Mouse (Mus musculus): ENCODE measurements around the gene Lamp2. TPM values are rescaled to one million over a fixed set of nuclear protein-coding genes. Genes with fewer than 3 reads are reported as not detected.

The Lamp2 gene
- total RNA-seq, 1 experiment: 33.1 TPM

DNA sequence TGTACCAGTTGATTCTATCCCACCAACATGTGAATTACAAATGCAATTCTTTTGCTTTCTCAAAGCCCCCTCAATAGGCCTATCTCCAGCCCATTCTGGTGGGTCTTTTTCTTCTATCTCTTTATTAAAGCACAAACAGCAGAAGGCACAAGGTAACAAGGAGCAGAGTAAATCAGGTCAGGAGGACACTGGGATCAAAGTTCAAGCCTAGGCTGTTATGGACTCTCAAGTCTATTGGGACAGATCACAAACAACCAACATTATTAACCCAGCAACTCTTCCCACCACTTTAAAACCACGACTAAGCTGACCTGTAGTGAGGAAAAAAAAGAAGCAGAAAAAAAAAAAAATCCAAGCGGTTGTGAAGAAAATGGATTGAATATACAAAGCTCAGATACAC, 1.4 kb downstream of the Lamp2 start:
- no peak for TF ChIP-seq ZNF384 (IDR thresholded peaks at IDR 0.05; ENCODE audit: low read depth, low read length)
- peaks cover 9% of the 10 kb centered on the region for H3K36me3 ChIP-seq (ENCODE audit: control insufficient read depth, insufficient read depth, low read length, poor library complexity, severe bottlenecking)
- in situ Hi-C loops (cut with MboI; ENCODE audit: low sequenced_read_pairs in 2 of 2, unreplicated experiment in 2 of 2): no loop called here
- no peaks in the 10 kb centered on the region for H3K9me3 ChIP-seq (ENCODE audit: control insufficient read depth, insufficient read depth, low read depth, low read length)
- H3K4me1 ChIP-seq (ENCODE audit: control insufficient read depth in 2 of 2, insufficient read depth in 2 of 2, low read length in 2 of 2, poor library complexity in 1 of 2): no peaks in the 10 kb centered on the region; a peak in 1 of 4 replicates
- H3K27ac ChIP-seq (ENCODE audit: insufficient read depth, low read depth, low read length, poor library complexity, severe bottlenecking): no peak overlapping the region
- peak overlapping the region; percentile 79 to 97 for H3K4me3 ChIP-seq (ENCODE audit: insufficient read depth in 1 of 2, low read depth in 1 of 2, low read length in 2 of 2, poor library complexity in 1 of 2, severe bottlenecking in 1 of 2)
- no peak overlapping the region for H3K9ac ChIP-seq (ENCODE audit: insufficient read depth, low read depth, low read length, poor library complexity, severe bottlenecking)
- DNase-seq (ENCODE audit: low read depth, low spot score): no peak

GRCm38 (mm10) chrX:38453924-38454323, 2.3 kb downstream of the Lamp2 start:
- no peak for DNase-seq (ENCODE audit: low read depth, low spot score)
- H3K4me1 ChIP-seq (ENCODE audit: control insufficient read depth in 2 of 2, insufficient read depth in 2 of 2, low read length in 2 of 2, poor library complexity in 1 of 2): no peaks in the 10 kb centered on the region; a peak in 1 of 4 replicates
- H3K27ac ChIP-seq (ENCODE audit: insufficient read depth, low read depth, low read length, poor library complexity, severe bottlenecking): no peak overlapping the region
- H3K36me3 ChIP-seq (ENCODE audit: control insufficient read depth, insufficient read depth, low read length, poor library complexity, severe bottlenecking): peaks cover 9% of the 10 kb centered on the region
- H3K9ac ChIP-seq (ENCODE audit: insufficient read depth, low read depth, low read length, poor library complexity, severe bottlenecking): no peak overlapping the region
- H3K4me3 ChIP-seq (ENCODE audit: insufficient read depth in 1 of 2, low read depth in 1 of 2, low read length in 2 of 2, poor library complexity in 1 of 2, severe bottlenecking in 1 of 2): no peak overlapping the region
- no peak for TF ChIP-seq ZNF384 (IDR thresholded peaks at IDR 0.05; ENCODE audit: low read depth, low read length)
- TF ChIP-seq CHD2 (IDR thresholded peaks at IDR 0.05; ENCODE audit: low read depth, low read length): no peak
- no peak for TF ChIP-seq ZC3H11A (IDR thresholded peaks at IDR 0.05; ENCODE audit: borderline replicate concordance, low read depth, low read length)
- TF ChIP-seq MAFK (IDR thresholded peaks at IDR 0.05; ENCODE audit: insufficient read depth, low read depth, low read length): no peak
- TF ChIP-seq HCFC1 (IDR thresholded peaks at IDR 0.05; ENCODE audit: borderline replicate concordance, insufficient read depth, low read length): no peak
- in situ Hi-C loops (cut with MboI; ENCODE audit: low sequenced_read_pairs in 2 of 2, unreplicated experiment in 2 of 2): no loop called here
- no peaks in the 10 kb centered on the region for H3K9me3 ChIP-seq (ENCODE audit: control insufficient read depth, insufficient read depth, low read depth, low read length)

GRCm38 (mm10) chrX:38450476-38450875, 5.8 kb downstream of the Lamp2 start:
- Histone ChIP-seq H3K4me1 (ENCODE audit: control insufficient read depth in 2 of 2, insufficient read depth in 2 of 2, low read length in 2 of 2, poor library complexity in 1 of 2) (no peaks in the 10 kb centered on the region; a peak in 1 of 4 replicates), H3K27ac (ENCODE audit: insufficient read depth, low read depth, low read length, poor library complexity, severe bottlenecking) (no peak overlapping the region), H3K36me3 (ENCODE audit: control insufficient read depth, insufficient read depth, low read length, poor library complexity, severe bottlenecking) (peaks cover 9% of the 10 kb centered on the region), H3K4me3 (ENCODE audit: insufficient read depth in 1 of 2, low read depth in 1 of 2, low read length in 2 of 2, poor library complexity in 1 of 2, severe bottlenecking in 1 of 2) (no peak overlapping the region), H3K9me3 (ENCODE audit: control insufficient read depth, insufficient read depth, low read depth, low read length) (no peaks in the 10 kb centered on the region), H3K9ac (ENCODE audit: insufficient read depth, low read depth, low read length, poor library complexity, severe bottlenecking) (no peak overlapping the region)
- no peak for DNase-seq (ENCODE audit: low read depth, low spot score)
- in situ Hi-C loops (cut with MboI; ENCODE audit: low sequenced_read_pairs in 2 of 2, unreplicated experiment in 2 of 2): no loop called here
- TF ChIP-seq MAFK (IDR thresholded peaks at IDR 0.05; ENCODE audit: insufficient read depth, low read depth, low read length): no peak
- TF ChIP-seq CHD2 (IDR thresholded peaks at IDR 0.05; ENCODE audit: low read depth, low read length): no peak
- TF ChIP-seq ZNF384 (IDR thresholded peaks at IDR 0.05; ENCODE audit: low read depth, low read length): no peak
- no peak for TF ChIP-seq HCFC1 (IDR thresholded peaks at IDR 0.05; ENCODE audit: borderline replicate concordance, insufficient read depth, low read length)
- no peak for TF ChIP-seq ZC3H11A (IDR thresholded peaks at IDR 0.05; ENCODE audit: borderline replicate concordance, low read depth, low read length)

DNA sequence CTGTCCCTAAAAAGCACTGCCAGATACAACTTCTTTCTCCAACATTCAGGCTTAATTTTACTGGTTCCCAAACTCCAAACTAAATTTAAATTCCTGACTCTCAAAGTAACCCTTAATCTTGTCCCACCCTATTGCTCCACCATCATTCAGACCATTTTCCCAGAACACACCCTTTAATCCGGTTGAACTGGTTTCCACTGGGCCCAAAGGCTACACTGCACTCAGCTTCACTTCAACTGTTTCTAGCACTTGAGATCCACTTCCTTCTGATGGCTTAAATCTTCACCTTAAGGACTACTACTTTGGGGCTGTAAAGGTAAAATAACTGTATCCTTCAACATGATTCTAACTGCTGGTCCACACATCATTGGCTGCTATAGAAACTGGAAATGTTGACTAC, 10.5 kb downstream of the Lamp2 start:
- Histone ChIP-seq H3K9ac (ENCODE audit: insufficient read depth, low read depth, low read length, poor library complexity, severe bottlenecking) (no peak overlapping the region), H3K36me3 (ENCODE audit: control insufficient read depth, insufficient read depth, low read length, poor library complexity, severe bottlenecking) (peaks cover 2% of the 10 kb centered on the region), H3K4me3 (ENCODE audit: insufficient read depth in 1 of 2, low read depth in 1 of 2, low read length in 2 of 2, poor library complexity in 1 of 2, severe bottlenecking in 1 of 2) (no peak overlapping the region), H3K9me3 (ENCODE audit: control insufficient read depth, insufficient read depth, low read depth, low read length) (no peaks in the 10 kb centered on the region), H3K27ac (ENCODE audit: insufficient read depth, low read depth, low read length, poor library complexity, severe bottlenecking) (no peak overlapping the region; the same call in 1 of the 2 replicates), H3K4me1 (ENCODE audit: control insufficient read depth in 2 of 2, insufficient read depth in 2 of 2, low read length in 2 of 2, poor library complexity in 1 of 2) (no peaks in the 10 kb centered on the region; a peak in 1 of 4 replicates)
- in situ Hi-C loops (cut with MboI; ENCODE audit: low sequenced_read_pairs in 2 of 2, unreplicated experiment in 2 of 2): no loop called here
- no peak for TF ChIP-seq HCFC1 (IDR thresholded peaks at IDR 0.05; ENCODE audit: borderline replicate concordance, insufficient read depth, low read length)
- no peak for TF ChIP-seq ZC3H11A (IDR thresholded peaks at IDR 0.05; ENCODE audit: borderline replicate concordance, low read depth, low read length)
- TF ChIP-seq CHD2 (IDR thresholded peaks at IDR 0.05; ENCODE audit: low read depth, low read length): no peak
- no peak for TF ChIP-seq ZNF384 (IDR thresholded peaks at IDR 0.05; ENCODE audit: low read depth, low read length)
- TF ChIP-seq MAFK (IDR thresholded peaks at IDR 0.05; ENCODE audit: insufficient read depth, low read depth, low read length): no peak
- DNase-seq (ENCODE audit: low read depth, low spot score): no peak

DNA sequence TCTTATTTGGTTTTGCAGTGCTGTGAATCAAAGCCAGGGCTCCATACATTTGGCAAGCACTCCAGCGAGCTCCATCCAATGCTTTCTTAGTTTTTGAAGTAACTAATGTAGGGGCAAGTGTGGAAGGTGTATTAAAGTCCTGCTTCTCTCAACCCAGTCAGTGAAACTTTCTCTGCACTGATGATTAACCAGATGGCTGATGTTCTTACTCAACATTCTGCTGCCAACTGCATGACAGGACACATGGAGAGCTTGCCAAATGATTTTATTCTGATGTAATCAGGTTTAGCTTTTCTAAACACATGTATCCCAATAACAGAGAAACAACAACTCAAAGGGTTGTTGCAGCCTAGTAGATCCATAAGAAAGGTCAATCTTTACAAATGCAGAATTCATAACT, 13.8 kb downstream of the Lamp2 start:
- Histone ChIP-seq H3K27ac (ENCODE audit: insufficient read depth, low read depth, low read length, poor library complexity, severe bottlenecking) (no peak overlapping the region), H3K9ac (ENCODE audit: insufficient read depth, low read depth, low read length, poor library complexity, severe bottlenecking) (no peak overlapping the region), H3K4me3 (ENCODE audit: insufficient read depth in 1 of 2, low read depth in 1 of 2, low read length in 2 of 2, poor library complexity in 1 of 2, severe bottlenecking in 1 of 2) (no peak overlapping the region), H3K36me3 (ENCODE audit: control insufficient read depth, insufficient read depth, low read length, poor library complexity, severe bottlenecking) (no peaks in the 10 kb centered on the region; the same call in none of the 2 replicates), H3K9me3 (ENCODE audit: control insufficient read depth, insufficient read depth, low read depth, low read length) (no peaks in the 10 kb centered on the region), H3K4me1 (ENCODE audit: control insufficient read depth in 2 of 2, insufficient read depth in 2 of 2, low read length in 2 of 2, poor library complexity in 1 of 2) (no peaks in the 10 kb centered on the region; a peak in 1 of 4 replicates)
- TF ChIP-seq MAFK (IDR thresholded peaks at IDR 0.05; ENCODE audit: insufficient read depth, low read depth, low read length): no peak
- no peak for TF ChIP-seq CHD2 (IDR thresholded peaks at IDR 0.05; ENCODE audit: low read depth, low read length)
- TF ChIP-seq ZC3H11A (IDR thresholded peaks at IDR 0.05; ENCODE audit: borderline replicate concordance, low read depth, low read length): no peak
- no peak for TF ChIP-seq ZNF384 (IDR thresholded peaks at IDR 0.05; ENCODE audit: low read depth, low read length)
- no peak for TF ChIP-seq HCFC1 (IDR thresholded peaks at IDR 0.05; ENCODE audit: borderline replicate concordance, insufficient read depth, low read length)
- in situ Hi-C loops (cut with MboI; ENCODE audit: low sequenced_read_pairs in 2 of 2, unreplicated experiment in 2 of 2): no loop called here
- DNase-seq (ENCODE audit: low read depth, low spot score): no peak
